Mouse (Mus musculus): ENCODE data around the gene Mak.

DNA sequence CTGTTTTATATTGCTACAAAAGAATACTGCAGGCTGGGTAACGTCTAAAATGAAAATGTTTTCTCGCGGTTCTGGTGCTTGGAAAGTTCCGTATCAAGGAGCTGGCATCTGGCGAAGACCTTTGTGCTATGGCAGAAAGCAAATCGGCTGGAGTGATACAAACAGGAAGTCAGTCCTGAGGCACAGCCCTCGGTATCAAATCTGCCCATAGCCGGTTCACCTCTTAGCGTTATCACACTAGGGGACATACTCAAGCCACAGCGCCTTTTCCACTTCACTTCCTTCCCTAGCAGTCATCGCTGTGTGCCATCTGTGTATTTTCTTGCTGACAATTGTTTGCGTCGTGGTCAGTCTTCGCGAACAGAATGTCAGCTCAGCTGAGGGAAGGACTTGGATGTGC lies 18.8 kb upstream of the Mak start:
- TF ChIP-seq CTCF (IDR thresholded peaks at IDR 0.05; ENCODE audit: low read depth, low read length): no peak
- TF ChIP-seq TAL1 (conservative IDR thresholded peaks at IDR 0.05; ENCODE audit: low read depth, low read length): no peak
- TF ChIP-seq POLR2AphosphoS5 (IDR thresholded peaks at IDR 0.05; ENCODE audit: insufficient replicate concordance, low read depth, low read length): no peak

Data from G1E (cell line).